Mouse (Mus musculus) thymus, postnatal 4 days (tissue): ENCODE results near the gene Slc2a13.

ENCODE experiments used
- DNase-seq: peaks from one replicate; pipeline ENCODE4 v3.0.0; 2021

Slc2a13 gene

DNA sequence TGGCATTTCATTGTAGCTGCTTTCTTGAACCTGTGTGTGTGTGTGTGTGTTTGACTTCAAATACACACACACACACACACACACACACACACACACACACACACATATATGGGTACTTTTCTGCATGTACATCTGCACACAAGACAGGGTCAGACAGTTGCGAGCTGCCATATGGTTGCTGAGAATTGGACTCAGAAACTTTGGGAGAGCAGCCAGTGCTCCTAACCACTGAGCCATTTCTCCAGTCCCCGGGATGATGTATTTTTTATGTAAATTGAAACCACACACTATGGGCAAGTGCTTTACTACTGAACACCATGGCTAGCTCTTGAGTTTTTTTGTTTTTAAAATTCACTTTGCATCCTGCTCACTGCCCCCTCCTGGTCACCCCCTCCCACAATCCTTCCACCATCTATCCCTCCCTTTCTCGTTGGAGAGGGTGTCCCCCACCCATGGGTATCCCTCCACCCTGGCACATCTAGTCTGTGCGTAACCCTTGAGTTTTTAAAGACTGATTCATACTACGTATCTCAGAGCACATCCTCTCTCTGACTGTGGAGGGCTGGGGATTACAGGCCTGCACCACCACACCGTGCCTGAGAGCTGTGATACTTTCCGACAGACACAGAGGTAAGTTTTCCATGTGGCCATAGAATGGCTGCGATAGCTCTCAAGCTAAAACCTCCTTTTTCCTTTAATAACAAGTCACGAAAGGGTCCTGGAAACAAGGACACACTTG is 200.4 kb downstream of the Slc2a13 start:
- DNase-seq: no peak

- no peak for DNase-seq
Observed at GRCm38 (mm10) chr15:91371859-91372394, 201.1 kb downstream of the Slc2a13 start.

DNA sequence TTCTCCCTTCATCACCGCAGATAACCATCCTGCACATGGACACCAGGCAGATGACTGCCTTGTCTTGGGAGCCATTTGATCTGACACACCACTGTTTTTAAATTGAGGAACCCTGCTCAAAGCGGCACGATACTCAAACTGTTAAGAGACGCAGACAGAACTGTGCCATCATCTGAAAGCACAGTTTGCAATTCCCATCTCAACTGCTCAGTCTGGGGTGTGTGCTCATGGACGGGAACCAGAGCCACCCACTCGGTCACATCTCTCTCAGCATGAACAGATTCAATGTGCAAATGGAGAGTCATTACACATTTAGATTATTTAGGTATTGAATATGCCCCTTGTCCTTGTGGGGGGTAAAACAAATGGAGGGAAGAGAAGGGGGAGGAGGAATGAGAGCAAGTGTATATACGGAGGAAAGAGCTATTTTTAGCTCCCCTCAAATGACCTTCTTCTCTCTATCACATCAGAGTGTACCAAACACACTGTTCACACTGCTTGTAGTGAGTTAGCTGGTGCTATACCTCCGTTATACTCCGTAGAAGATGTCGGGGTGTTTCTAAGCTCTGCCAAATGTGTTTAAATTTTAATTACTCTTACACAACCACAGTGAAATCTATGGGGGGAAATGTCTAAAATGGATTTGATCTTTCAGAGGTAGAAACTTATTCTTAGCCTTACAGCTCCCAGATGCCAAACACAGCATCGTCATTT is 203.2 kb downstream of the Slc2a13 start:
- DNase-seq: no peak

- DNase-seq: no peak
Observed at GRCm38 (mm10) chr15:91360495-91360894, 212.6 kb downstream of the Slc2a13 start.

DNA sequence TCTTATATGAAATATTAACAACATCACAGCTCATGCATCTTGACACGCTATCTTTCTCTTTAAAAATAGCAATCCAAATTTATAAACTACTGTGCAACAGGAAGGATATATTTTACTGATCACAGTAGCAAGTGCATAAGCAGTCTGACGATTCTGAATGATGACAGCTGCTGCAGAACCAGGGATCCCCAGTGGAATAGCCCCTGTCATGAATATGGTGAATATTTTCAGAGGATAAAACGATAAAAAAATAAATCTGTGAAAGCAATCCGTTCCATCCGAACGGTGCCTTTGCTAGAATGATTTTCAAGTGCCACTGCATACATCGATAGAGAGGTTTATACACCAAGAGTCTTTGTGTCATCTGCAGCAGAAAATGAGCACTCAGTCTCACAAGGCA is 222.1 kb downstream of the Slc2a13 start:
- DNase-seq: no peak

- no peak for DNase-seq
Observed at GRCm38 (mm10) chr15:91338350-91338749, 234.7 kb downstream of the Slc2a13 start.

DNA sequence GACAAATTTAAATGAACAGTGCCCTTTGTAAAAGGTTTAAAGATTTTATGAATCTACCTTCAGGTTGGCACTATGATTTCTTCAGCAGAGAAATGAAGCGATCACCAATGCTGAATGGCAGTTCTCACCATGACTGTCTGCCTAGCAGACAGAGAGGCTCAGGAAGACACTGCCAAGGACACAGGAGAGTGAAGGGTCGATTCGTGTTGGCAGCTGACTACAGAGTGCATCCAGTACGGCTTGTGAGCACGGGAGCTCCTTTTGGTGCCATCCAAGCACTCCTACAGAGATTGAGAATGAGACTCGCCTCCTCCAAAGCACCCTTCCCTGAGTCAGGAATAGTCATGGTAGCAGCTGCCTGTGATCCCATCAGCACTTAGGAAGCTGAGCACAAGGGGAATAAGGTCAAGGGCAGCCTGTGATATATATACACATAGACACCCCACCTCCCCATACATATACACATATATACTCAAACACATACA is 238.6 kb downstream of the Slc2a13 start:
- no peak for DNase-seq

DNA sequence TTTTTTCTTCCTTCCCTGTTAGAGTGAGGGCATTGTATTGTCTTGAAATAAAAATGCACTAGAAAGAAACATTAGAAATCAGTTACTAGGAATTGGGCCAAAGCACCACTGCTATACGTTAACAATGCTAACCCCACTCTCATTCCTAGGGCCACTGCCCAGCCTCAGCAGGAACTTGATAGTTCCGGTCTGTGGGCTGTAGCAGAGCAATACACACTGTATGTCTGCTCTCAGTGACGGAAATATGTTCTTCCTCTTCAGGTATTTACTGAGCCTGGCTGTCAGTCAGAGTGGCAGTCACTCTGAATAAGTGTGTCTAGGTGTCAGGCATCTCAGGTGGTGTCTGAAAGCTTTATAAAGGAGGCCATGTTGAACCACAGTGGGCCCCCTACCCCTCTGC is 245.3 kb downstream of the Slc2a13 start:
- no peak for DNase-seq

GRCm38 (mm10) chr15:91327023-91327422 is 246.0 kb downstream of the Slc2a13 start:
- no peak for DNase-seq

DNA sequence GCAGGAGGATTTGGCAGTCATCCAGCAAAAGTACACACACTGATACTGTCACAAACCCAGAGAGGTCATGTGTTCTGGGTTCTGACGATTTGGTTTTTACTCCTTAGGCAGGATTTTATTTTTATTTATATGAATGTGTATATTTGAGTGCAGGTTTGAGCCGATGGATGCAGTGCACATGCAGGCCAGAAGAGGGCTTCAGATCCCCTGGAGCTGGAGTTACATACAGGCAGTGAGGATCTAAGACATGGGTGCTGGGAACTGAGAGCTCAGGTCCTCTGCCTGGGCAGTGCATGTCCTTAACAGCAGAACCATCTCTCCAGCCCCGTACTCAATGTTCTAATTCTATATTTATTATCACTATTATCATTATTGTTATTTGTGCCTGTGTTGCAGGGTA is 253.7 kb downstream of the Slc2a13 start:
- peak; percentile 10 for DNase-seq

DNA sequence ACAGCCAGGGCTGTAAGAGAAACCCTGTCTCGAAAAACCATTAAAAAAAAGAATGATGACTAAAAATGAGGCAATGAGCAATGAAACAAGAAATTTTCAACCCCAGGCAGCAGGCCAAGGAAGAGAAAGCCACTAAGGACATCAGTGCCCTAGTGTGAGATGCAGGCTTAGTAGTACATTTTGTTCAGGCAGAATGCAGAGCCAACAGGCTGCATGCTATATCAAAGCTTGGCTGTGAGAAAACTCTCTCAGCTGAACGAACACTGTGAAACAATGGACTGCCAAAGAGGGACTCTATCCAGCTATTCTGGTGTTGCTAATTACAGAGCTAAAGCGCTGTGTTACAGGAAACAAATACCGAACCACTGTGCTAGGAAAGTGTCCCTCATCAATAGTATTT is 256.1 kb downstream of the Slc2a13 start:
- DNase-seq: no peak

DNA sequence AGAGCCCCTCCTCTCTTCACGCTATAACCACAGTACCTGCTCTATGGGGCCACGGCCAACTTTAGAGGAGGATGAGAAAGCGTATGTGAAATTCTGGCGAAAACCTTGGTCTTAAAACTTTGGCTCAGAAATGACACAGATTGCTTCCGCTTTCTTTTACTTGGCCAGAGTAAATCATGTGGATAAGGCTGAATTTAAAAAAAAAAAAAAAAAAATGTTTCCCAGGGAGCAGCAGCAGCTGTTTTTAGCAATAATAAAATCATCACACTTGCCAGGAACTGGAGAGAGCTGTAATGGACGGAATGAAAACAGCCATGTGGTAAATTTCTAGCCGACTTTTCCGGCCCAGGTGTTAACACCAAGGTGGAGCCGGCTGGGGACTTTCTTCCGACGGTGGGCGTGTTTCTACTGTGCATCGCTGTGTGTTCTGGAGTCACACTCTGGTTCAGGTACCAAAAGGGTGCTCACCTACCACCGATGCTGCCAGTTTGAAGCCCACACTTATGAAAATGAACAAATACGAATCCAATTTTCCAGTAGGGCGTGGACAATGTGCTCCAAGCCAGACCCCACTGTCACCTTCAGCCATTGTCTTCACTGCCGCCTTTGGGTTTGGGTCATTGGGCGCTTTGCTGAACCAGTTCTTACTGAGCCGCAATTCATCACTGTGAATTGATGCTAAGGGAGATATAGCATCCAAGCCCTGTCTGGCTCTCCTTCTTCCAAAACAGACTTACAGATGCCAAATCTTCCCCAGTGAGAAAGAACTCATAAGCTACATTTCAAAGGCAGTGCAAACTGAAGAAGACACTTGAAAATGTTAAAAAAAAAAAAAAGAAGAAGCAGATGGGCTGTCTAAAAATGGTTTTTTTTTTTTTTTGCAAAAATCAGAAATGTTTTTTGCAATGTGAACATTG is 258.4 kb downstream of the Slc2a13 start:
- DNase-seq: no peak

DNA sequence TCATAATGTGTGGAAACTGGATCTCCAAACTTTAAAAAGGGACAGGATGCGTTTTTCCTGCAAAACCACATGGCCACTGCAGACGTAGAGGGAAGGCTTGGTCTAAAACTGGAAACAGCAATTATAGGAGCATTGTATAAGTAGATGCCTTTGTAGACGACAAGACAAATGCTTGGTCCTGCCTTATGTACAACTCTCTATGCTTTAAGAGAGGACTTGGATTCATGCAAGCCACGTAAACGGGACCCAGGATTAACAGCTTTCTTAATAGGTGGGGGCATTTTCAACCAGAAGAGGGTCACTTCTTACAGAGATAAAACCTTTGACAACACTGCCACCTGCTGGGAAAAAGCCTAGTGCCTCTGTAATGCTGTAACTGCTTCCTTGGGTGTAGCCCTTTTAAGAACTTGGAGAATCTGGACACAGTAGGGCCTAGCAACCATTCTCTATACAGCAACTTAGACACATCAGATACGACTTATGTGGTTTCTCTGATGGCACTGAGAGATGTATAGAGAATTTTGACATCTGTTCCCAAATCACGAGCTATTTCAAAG is 268.7 kb downstream of the Slc2a13 start:
- peak; percentile 32 for DNase-seq

DNA sequence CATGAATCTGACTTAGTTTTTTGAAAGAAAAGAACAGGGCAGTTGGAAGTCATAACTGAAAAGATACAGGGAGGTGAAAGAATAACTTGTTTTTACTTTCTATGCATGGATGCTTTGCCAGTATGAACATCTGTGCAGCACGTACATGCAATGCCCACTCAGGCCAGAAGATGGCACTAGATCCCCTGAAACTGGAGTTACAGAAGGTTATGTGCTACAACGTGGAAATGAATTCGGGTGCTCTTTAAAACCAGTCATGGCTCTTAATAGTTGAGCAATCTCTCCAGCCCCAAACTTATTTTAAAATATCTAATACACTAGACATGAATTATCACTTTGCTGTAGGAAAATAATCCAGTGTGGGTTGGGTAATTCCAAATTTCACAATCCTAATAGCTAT is 271.7 kb downstream of the Slc2a13 start:
- peak; percentile 83 for DNase-seq

DNA sequence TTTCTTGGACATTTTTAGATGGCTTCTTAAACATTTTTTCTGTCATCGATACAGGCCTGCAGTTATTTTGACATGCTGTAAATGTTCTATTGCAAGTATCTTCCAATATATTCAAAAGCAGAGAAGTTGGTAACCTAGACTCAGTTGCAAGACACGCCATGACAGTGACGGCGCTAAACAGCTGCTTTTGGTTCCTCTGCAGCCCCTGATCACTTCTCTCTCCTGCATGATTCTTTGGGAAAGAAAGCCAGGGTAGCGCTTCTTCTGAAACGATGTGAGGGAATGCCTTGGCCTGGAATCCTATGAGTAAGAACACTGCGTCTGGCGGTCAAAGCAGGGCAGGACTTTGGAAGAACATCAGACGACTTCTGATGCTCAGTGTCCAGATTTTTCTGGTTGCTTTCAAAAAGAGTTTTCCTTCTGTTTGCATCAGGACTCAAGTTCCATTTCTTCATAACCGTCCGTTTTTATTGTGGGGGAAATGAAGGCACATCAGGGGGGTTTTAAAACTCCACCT is 273.7 kb downstream of the Slc2a13 start:
- no peak for DNase-seq

GRCm38 (mm10) chr15:91283418-91283817 is 289.6 kb downstream of the Slc2a13 start:
- DNase-seq: no peak

DNA sequence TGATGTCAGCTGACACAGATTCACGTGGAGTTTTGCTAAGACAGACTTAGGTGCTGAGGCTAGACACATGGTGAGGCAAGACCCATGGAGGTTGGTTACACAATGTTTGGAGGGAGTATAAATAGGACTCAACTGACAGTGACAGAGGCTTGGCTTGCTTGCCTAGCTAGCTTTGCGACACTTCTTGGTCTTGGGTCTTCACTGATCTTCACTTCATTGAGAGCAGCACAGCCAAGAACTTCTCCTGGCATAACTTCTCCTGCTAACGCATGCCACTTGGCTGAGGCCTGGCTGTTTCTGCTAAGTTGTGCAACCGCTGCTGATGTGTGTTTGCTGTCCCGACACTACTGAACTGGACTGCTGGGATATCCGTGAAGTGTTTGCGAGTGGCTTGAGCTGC is 290.2 kb downstream of the Slc2a13 start:
- DNase-seq: no peak

DNA sequence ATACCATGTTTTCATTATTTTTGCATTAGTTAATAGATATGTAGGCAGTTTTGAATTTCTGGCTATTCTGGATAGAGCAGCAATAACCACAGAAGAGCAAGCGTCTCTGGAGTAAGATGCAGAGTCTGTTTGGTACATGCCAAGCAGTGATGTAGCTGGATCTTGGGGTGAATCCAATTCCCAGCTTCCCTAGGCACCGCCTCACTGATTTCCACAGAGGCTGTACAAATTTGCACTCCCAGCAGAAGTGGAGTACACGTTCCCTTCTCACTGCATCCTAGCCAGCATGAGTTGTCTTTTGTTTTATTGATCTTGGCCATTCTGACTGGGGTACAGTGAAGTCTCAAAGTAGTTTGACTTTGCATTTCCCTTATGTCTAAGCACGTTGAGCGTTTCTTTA is 291.5 kb downstream of the Slc2a13 start:
- no peak for DNase-seq

DNA sequence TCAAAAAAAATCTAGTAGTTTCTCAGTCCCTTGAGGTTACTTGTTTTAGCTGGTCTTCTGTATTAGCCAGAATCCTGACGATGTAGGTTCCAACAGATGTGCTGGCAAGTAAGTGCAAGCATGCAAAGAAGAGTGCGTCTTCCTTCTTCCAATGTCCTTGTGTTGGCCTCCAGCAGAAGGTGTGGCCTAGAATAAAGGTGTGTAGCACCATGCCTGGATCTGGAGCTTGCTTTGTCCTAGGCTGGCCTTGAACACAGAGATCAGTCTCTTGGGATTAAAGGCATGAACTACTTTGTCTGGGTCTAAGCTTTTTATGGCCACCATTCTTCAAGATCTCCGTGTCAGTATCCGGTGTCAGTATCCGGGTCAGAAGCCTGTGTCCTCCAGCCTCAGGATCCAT is 293.5 kb downstream of the Slc2a13 start:
- no peak for DNase-seq

DNA sequence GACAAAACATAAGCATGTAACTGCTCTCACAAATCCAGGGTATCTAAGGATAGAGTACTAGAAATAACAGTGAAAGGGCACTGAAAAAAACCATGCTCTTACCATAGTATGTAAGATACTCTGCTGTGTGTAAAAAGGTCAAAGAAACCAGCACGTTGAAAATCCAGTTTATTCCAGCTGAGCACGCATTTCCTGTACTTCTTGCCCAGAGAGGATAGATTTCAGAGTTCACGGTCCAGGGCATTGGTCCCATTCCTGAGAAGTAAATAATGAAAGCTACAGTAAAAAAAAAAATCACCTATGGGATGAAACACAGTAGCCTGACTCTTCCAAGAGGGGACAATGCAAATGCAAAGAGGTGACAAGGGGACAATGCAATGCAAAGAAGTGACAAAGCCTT is 297.1 kb downstream of the Slc2a13 start:
- DNase-seq: no peak

DNA sequence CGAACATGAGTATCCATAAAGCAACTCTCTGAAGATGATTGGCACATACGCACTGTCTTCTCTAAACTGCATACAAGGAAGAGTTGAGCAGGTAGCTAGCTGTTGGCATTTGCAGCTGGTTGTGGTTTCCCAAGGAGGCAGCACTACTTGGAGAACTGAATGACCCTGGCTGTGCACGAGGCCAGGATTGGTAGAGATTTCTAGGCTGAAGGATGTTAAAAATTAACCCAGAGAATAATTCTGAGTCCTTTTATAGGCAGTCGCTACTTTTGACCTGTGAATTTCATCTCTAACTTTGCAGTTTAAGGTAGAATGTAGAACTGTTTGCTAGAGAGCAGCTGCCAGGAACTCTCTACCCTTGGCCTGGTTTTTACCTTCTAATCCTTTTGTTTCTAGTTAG is 304.5 kb downstream of the Slc2a13 start:
- no peak for DNase-seq

DNA sequence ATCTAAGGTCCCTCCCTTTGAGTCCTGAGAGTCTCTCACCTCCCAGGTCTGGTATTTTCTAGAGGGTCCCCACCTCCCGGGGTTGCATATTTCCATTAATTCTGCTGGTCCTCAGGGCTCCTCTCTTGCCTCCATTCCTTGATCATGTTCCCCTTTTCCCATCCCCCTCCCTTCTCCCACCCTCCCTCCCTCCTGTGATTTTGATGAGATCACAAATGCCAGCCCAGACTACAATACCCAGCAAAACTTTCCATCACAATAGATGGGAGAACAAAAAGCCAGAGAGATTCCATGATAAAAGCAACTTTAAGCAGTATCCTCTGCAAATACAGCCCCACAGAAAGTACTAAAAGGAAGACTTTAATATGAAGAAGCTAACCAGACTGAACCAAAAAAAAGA is 309.1 kb downstream of the Slc2a13 start:
- no peak for DNase-seq

GRCm38 (mm10) chr15:91260578-91260977 is 312.5 kb downstream of the Slc2a13 start:
- no peak for DNase-seq
